Mouse (Mus musculus) E14TG2a.4 (cell line): Measurements from ENCODE around the gene Tac4.

ENCODE experiments used
- CTCF ChIP-seq: conservative IDR thresholded peaks from 2 replicates; pipeline ENCODE4 v1.5.1; 2014; ENCODE audit warnings: low read length
- NANOG ChIP-seq: IDR thresholded peaks from 2 replicates; pipeline ENCODE4 v1.6.1; 2014; ENCODE audit warnings: borderline replicate concordance, low read length, mixed read lengths
- POU5F1 ChIP-seq: IDR thresholded peaks from 2 replicates; pipeline ENCODE4 v1.6.1; 2014; ENCODE audit warnings: low read length, borderline replicate concordance

- TF ChIP-seq CTCF (no peak), NANOG (no peak), POU5F1 (no peak)
Observed at GRCm38 (mm10) chr11:95266540-95267245, 5.4 kb downstream of the Tac4 start.
